Mouse (Mus musculus) gastrocnemius, adult 8-10 months (tissue): ENCODE results near the gene Nacc2. TPM values are rescaled to one million over a fixed set of nuclear protein-coding genes. Genes with fewer than 3 reads are reported as not detected.

Experiments used
- DNase-seq, 2 experiments: peaks; one replicate each; pipeline ENCODE4 v3.0.0; 2022; ENCODE audit warnings: low spot score in 2 of 2
- total RNA-seq, 4 experiments: library from RNA; stranded (reverse); gene quantifications; 2 replicates each; pipeline ENCODE4 v1.2.4; 2022

Nacc2 gene
- 10 to 100 TPM; 20.9 to 25.5 (median 22.8) TPM for total RNA-seq

DNA sequence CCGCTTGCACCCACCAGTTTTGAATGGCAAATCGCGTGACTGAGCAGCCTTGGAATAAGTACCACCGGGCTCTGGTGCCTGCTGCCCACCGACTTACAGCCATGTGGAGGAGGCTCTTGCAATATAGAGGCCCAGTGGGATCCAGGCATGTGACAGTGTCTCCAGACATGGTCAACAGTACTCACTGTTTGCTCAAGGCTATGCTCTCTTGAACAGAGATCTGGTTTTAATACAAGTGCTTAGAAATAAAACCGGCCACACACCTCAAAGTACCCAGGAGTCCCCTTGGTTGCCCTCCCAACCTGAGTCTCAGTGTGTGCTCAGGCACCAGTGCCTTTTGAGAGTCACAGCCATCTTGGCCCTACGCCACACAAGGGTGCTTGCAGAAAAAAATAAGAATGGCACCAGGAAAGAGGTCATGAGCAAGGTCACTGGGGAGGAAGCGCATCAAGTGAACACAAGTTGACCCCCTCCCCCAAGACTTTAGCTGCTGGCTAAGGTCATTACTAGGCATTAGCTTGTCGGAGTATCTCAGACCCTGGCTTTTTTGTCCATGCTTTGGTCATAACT, at the start of gene Nacc2:
Gene Nacc2, minus strand, starts transcription at position 142 of the 570 bp plus-strand sequence.
- no peak for DNase-seq

DNA sequence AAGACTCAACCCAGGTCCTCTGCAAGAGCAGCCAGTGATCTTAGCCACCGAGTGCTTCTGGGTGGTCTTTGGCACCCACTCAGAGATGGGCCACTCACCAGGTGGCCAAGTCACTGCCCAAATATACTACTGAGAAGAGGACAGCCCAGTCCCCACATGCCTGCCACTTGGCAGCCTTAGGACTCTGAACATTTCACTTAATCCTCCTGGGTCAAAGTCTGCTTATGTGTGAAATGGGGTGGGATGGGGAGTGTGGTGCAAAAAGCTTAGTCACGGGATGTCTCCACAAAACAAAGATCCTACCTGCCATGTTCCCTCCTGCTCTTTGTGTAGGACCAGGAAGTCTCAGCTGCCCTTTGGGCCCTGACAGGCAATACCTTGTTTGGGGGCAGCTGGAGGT, 49.1 kb upstream of the Nacc2 start:
- DNase-seq: no peak

DNA sequence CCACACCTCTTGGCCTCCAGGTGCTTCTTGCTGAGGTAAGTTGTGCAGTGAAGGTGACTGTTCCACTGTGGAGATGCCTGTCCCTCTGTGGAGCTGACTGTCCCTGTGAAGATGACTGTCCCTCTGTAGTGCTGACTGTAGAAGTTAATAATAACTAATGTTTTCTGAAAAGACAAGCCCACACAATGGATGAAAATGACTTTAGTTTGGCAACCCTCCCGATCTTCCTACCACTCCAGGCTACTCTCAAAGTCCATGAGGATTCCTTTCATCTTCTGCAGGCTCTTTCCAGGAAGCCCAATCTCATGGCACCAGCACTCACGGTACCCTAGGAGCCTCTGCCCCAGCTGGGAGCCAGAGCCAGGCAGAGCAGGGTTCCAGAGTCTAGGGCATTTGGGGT, 47.4 kb upstream of the Nacc2 start:
- DNase-seq: no peak

DNA sequence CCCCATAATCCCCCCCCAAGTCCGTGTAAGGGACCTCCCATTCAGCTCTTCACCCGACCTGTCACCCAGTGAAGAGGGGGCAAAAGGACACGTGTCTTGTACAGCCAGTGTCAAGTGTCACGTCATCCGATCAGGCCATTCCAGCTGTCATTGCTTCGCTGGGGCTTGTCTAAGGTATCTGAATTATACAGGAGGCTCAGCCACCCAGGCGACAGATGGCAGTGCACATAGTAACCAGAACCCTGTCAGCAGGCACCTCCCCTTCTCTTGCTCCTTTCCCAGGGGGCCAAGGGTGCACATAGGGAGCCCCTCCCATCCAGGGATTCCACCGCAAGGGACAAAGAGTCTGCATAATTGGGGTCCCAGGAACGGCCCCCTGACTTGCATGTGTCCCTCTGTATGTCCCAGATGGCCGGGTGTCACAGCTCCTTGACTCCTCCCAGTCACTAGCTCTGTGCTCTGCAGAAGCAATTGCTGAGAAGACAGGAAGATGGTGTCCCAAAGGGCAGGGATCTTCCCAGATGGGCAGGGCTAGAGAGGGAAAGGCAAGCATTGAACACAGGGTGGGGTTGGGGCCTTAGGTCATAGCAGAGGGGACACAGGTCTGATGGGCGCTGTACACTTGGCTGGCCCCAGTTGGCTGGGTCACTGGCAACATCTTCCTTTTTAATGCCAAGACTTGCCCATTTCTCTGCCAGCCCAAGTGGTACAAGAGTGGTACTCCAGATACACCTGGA, 46.0 kb upstream of the Nacc2 start:
- no peak for DNase-seq

DNA sequence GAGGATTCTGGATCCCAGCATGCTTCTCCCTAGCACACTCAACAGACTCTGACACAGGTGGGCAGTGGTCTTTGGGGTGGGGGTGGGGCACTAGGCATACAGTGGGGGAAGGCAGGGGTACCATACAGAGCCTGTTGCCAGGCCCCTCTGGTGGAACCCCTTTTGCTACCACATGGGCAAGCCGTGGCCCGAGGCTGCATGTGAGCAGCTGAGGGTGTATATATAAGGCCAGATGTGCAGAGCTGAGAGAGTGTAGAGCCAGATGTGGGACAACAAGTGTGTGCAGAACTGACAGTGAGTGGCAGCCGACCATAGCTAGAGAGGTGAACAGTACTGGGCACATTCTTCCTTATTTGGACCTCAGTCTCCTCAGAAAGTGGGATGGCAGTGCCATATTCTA, 43.9 kb upstream of the Nacc2 start:
- DNase-seq: no peak

DNA sequence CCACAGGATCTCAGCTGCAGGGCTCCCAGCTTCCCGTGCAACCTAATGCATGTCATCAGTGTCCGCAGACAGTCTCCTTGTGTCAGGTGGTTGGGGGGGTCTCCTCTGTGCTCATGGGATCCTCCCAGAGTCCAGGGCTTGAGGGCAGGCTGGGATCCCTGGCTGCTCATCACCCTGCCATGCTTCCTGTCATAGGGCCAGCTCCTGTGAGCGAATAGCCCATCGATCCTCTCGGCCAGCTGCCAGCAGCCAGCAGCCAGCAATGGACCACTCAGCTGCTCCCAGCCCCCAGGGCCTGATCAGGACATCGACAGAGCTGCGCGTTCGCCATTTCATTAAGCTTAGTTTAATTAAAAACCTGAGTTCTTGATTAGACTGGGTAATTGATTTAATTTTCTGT, 35.0 kb upstream of the Nacc2 start:
- no peak for DNase-seq

DNA sequence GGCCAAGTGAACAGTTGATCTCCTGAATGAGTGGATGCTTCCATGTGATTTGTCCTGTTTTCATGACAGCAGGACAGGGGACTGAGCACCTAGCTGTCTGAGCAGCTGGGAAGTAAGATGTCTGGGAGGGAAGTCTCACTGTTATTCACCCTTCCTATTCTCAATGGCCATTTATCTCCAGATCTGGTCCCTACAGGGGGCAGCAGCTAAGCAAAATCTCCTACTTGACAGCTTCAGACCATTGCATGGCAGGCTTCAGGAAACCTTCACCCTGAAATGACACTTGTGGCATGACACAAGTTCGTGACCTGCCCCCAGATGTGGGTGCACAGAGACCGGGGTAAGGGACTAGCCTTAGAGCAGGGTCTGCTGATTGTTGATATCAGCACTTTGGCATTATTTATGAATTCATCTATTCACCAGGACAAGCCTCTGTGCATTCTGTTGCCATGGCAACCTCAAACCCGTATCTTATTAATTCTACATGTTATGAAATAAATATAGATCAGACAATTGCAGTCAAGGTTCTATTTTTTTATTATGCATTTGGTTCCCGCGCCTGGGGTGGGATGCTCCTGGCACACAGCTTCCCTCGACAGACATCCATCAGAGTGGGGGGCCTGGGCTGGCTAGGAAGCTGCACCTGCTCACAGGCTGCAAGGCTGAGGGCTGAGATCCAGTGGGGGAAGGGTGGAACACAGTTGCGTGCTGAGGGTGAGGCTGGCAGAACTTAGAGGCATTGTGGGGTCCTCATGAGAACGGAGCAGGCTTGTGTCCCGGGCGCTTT, 33.4 kb upstream of the Nacc2 start:
- no peak for DNase-seq

DNA sequence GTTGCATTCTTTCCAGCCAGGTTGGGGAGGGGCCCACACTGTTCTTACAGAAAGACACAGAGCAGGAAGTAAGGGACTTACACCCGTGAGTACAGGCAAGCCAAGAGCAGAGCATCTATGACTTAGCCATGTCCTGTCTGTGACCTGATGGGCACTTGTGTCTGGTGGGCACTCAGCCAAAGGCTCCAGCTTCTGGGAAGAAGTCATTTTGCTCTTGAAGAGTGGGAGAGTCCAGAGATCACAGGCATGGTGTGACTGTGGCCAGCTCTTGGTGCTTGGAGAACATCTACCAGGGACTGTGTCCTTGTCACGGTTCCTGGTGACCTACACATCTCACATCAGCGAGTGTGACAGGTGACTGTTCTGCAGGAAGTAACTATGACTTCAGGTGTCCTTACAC, 32.7 kb upstream of the Nacc2 start:
- DNase-seq: no peak

DNA sequence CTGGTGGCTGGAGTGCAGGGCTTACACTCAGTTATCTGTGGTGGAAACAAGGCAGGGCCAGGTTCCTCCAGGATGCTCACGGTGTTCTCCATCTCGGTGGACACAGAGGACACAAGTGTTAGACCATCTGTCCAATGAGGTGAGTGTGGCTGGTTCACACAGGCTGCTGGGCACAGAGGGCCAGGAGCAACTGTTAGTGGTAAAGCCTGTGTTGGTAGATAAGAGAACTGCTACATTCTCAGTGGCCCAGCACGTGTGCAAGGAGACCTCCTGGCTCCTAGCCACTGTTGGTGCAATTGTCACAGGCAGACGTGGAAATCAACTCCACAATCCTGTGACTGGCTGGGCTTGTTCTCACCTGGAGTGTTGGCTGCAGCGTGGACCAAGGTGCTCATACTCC, 31.6 kb upstream of the Nacc2 start:
- no peak for DNase-seq

DNA sequence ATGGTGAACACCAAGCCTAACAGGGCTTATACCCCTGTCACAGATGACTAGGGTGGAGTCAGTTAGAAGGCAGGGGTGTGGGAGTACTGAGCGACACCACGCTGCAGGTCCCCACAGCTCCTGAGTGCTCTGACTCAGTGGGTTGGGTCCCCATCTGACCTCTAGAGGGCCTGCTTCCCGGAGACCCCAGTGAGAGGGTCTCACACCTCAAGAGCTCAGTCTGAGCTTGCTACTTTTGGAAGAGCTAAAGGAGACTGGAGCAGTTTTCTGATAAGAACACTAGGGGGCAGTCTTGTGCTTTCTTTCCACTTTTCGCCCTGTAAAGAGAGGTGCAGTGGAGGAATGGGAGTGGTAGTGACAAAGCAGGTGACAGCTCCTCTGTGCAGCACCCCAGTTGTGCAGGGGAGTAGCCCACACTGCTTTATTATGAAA, 30.9 kb upstream of the Nacc2 start:
- no peak for DNase-seq

DNA sequence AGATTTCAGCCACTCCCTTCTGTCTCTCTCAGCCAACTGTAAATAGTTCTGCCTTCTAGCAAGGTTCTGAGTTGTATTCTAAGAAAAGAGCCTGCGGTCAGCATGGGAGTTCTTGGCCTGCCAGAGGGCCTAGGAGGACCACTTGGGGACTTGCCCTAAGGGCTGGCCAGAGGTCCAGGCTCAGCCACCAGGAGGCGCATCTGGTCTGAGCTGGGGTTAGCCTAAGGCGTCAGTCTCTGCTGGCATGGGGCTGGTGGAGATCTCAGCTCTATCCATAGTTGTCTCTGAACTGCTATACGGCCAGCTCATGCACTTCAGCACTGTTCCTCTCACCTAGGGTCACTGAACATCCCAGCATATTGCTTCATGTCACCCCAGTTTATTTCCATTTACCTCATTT, 30.3 kb upstream of the Nacc2 start:
- DNase-seq: no peak

DNA sequence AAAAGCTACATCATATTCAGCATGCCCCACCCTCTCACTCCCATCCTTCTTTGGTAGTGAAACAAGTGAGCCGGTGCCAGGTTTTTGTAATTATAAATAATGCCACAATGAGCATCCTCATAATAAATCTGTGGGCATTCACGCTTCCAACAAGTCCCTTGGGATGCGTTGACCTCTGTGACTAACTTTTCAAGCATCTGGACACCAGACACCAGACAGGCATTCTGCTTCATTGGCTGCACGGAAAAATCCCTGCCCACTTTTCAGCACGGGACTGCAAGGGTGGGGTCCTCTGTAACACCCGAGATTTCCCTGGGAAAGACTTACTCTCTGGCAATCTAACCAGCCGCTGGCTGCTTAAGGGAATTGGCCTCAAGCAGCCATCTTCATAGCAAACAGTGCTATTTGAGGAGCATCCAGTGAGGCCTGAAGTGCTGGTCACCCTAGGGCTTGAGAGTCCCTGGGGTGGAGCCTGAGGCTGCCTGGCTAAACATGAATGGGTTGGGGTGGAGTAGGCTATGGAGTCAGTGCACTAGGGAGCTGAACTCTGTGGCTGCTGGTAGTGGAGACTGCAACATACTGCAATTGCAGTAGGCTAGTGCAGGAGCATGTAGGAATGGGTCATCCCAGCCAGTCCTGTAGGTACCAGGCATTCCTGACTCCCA, 24.8 kb upstream of the Nacc2 start:
- peak in 1 of 2 experiments; percentile 13 for DNase-seq

DNA sequence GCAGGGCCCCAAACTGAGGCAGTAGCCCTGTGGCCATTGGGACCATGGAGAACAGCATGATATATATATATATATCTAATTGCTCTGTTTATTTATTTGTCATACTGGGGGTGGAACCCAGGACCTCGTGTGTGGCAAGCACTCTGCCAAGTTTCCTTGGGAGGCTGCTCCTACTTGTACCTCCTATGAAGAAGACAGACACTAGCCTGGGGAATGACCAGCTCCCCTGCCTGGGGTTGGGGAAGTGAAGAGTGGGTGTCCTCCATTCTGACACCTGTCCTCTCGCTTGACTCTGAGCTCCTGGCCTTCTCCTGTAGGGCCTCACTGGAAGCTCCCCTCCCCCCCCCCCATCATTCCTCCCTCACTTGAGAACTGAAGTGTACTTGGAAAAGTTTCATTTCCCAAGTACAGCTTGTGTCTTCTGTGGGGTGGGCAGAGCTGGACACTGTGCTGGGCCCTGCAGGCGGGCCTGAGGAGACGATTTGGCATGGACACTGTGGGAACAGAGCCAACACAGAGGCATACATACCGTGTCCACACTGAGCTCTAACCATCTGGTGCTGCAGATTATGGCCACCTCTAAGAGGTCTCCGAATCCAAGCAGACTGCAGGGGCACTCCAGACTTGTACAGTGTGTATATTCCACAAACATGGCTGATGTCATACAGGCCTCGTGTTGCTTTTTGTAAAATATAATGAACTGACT, 23.5 kb upstream of the Nacc2 start:
- DNase-seq: no peak

DNA sequence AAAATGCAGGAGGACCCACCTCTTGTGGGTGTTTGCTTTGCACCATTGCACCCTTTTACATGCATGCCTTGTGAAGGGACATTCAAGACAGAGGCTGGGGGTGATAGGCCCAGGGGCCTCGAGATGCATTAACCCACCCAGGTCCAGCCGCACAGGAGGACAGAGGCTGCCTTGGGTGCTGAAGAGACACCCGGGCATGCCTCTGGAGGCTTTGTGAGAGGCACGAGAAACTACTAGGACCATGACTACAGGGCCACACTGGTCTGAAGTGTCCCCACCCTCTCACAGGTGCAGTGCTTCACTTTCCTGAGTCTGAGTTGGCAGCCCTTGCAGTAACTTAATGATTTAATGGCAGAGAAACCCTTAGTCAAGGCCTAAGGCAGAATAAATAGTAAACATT, 22.1 kb upstream of the Nacc2 start:
- DNase-seq: no peak

DNA sequence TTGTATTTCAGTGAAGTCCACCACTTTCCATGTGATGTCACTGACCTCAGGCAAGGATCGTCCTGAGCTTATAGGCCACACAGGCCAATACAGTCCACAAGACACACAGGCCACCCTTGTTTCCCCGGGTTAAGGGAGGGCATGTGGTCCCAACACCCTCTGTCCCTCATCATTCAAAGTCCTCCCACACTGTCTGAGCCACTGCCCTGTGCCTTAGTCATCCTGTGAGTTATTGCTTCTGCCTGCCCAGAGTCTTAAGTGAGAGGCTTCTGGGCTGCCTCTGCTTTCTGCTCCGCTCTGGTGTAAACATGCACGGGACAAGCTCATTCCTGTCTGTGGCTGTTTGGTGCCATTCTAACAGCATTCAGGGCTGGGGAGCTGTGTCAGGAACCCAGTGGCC, 21.3 kb upstream of the Nacc2 start:
- no peak for DNase-seq

DNA sequence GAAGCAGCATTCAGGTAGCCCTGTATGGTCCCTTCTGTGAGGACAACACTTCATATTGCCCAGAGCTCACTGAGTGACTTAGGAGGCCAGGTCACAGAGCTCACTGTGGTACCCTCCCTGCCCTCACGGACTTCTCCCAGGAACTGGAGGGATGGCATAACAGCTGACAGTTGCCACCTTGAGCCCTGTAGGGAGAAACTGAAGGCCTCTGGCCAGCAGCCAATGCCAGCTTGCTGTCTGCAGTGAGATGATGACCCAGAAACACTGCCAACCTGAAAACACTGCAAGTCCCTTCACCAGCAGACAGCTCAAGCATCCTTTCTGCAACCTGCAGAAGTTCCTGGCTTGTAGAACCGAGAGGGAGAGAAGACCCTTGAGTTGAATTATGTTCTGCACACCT, 20.5 kb upstream of the Nacc2 start:
- peak in 1 of 2 experiments; percentile 70 for DNase-seq

DNA sequence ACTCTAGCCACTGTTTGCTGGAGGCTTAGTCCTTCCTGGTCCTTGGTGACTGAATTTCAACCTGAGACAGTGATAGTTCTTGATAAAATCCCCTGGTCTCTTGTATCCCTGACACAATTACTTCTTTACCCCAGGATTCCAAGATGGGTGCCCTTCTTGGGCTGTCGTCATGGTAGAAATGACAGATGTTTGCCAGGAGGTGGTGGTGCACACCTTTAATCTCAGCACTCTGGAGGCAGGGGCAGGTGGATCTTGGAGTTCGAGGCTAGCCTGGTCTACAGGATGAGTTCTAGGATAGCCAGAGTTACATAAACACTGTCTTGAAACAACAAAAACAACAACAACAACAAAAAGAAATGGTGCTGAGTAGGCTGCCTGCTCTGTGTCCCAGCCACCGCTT, 20.0 kb upstream of the Nacc2 start:
- no peak for DNase-seq

DNA sequence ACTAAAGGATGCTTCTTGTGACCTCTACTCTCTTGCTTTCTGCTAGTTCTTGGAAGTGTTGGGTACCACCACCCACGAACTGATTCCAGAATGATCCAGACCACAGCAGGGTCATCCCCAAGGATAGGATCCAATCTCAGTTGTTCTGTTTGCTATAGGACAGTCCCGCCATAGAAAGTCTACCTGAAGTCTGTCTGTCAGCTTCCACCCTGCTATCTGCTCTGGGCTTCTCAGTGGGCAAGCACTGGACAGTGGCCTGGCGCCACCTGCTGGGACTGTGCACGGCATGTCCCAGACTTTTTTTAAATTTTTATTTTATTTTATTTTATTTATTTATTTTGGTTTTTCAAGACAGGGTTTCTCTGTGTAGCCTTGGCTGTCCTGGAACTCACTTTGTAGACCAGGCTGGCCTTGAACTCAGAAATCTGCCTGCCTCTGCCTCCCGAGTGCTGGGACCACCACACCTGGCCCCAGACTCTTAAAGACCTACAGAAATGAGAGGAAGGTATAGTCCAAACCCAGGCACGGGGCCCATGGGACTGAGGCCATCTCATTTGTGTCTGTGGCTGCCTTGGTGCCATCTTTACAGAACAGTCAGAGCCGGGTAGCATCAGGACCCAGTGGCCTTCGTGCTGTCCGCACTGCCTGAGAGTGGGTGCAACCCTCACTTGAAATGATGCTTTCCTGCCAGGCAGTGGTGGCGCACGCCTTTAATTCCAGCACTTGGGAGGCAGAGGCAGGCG, 19.0 kb upstream of the Nacc2 start:
- DNase-seq: no peak

DNA sequence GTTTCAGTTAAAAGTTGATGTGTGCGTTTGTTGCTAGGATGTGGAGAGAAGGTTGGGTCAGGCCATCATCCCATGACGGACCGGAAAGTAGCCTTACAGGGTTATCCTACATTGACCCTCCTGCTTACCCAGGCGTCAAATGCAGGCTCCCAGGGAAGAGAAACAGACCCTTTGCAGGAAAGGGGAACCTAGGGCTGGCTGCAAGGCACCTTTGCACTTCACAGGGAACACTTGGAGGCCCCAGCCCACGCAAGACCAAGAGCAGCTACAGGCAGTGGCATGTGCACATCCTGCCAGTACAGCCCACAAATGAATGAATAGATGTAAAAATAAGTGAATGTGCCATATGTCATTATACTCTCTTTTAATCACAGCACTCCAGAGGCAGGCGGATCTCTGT, 17.9 kb upstream of the Nacc2 start:
- DNase-seq: no peak

DNA sequence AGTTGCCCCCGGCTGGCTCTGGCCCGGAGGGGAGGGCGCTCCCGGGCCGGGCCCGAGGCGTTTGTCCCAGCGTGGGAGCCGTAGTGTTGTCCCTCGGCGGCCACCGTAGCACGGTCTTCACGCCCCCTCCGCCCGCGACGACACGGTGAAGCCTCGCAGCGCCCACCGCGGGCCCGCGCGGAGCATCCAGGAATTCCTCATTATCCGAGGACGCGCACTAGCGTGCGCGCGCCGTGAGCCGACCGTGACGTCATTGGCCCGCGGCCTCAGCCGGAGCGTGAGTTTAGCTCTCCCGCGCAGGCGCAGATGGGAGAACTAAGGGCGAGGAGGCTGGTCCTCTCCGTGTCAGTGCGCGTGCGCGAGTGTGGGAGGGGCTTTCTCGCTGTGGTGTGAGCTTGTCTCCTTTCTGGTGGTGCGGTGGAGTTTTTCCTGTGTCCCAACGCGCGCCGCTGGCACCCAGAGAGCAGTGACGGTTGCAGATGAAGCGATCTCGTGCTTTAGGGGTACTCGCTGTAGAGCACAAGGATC, 17.3 kb upstream of the Nacc2 start:
- DNase-seq: peak; percentile 99
